Mouse (Mus musculus) left cerebral cortex, adult 8-10 months (tissue): ENCODE measurements around the gene Itgb1bp2. TPM values are rescaled to one million over a fixed set of nuclear protein-coding genes. Genes with fewer than 3 reads are reported as not detected.

ENCODE experiments used
- DNase-seq, 2 experiments: peaks; one replicate each; pipeline ENCODE4 v3.0.0; 2022; ENCODE audit warnings: low spot score in 2 of 2
- total RNA-seq, 4 experiments: library from RNA; stranded (reverse); gene quantifications; 2 replicates each; pipeline ENCODE4 v1.2.4; 2022

Itgb1bp2 gene
- 1 to 10 TPM in 2 of 4 experiments, under 1 TPM in 2; 0.42 to 1.7 (median 1.0) TPM for total RNA-seq

- no peak for DNase-seq
These were observed at the start of gene Itgb1bp2 for GRCm38 (mm10) chrX:101448886-101449475. Gene Itgb1bp2, plus strand, starts transcription at chrX:101449088.

- DNase-seq, result peak in 1 of 2 experiments; percentile 25
These were observed 29.8 kb upstream of the Itgb1bp2 start for GRCm38 (mm10) chrX:101418946-101419724.

GRCm38 (mm10) chrX:101419725-101420699, 28.9 kb upstream of the Itgb1bp2 start:
- peak; percentile 58 to 85 for DNase-seq

- DNase-seq, result no peak
These were observed 28.2 kb upstream of the Itgb1bp2 start, which contains the start of gene Zmym3 for GRCm38 (mm10) chrX:101420700-101421095. Gene Zmym3, minus strand, starts transcription at chrX:101420849.

- DNase-seq, result no peak
These were observed 25.4 kb upstream of the Itgb1bp2 start for GRCm38 (mm10) chrX:101423462-101423861.

- no peak for DNase-seq
These were observed 21.1 kb upstream of the Itgb1bp2 start for GRCm38 (mm10) chrX:101427774-101428173.

GRCm38 (mm10) chrX:101428785-101429141, 20.1 kb upstream of the Itgb1bp2 start:
- no peak for DNase-seq

GRCm38 (mm10) chrX:101429142-101429949, 19.5 kb upstream of the Itgb1bp2 start, which contains the start of gene Nono:
Gene Nono, plus strand, starts transcription at chrX:101429318.
- peak; percentile 49 to 90 for DNase-seq

- no peak for DNase-seq
These were observed 18.9 kb upstream of the Itgb1bp2 start for GRCm38 (mm10) chrX:101429976-101430375.

GRCm38 (mm10) chrX:101451147-101451546, 2.3 kb downstream of the Itgb1bp2 start:
- DNase-seq, result no peak

GRCm38 (mm10) chrX:101451591-101451990, 2.7 kb downstream of the Itgb1bp2 start:
- no peak for DNase-seq

GRCm38 (mm10) chrX:101472202-101472601, 23.3 kb downstream of the Itgb1bp2 start:
- no peak for DNase-seq

- no peak for DNase-seq
These were observed 32.9 kb downstream of the Itgb1bp2 start for GRCm38 (mm10) chrX:101481604-101482350.

GRCm38 (mm10) chrX:101486487-101487152, 37.7 kb downstream of the Itgb1bp2 start:
- peak; percentile 4 to 13 for DNase-seq

Other genes starting within 250 kb of the Itgb1bp2 start
- gene Snx12, start 226.5 kb upstream of the Itgb1bp2 start, total RNA-seq, result 10 to 100 TPM; 72.5 to 90.1 (median 77.3) TPM
- gene Foxo4, start 194.6 kb upstream of the Itgb1bp2 start, total RNA-seq, result 10 to 100 TPM; 16.8 to 19.8 (median 17.4) TPM
- not detected for gene Gm614, start 185.1 kb upstream of the Itgb1bp2 start, total RNA-seq
- 1 to 10 TPM in 3 of 4 experiments, under 1 TPM in 1; 0.83 to 1.8 (median 1.3) TPM for gene Il2rg, start 180.8 kb upstream of the Itgb1bp2 start, total RNA-seq
- gene Gm20489, start 180.1 kb upstream of the Itgb1bp2 start, total RNA-seq, result not detected
- gene Med12, start 175.1 kb upstream of the Itgb1bp2 start, total RNA-seq, result 10 to 100 TPM; 20.0 to 29.2 (median 23.7) TPM
- 100 to 1,000 TPM; 136 to 147 (median 143) TPM for gene Nlgn3, start 149.9 kb upstream of the Itgb1bp2 start, total RNA-seq
- gene Gjb1, start 72.7 kb upstream of the Itgb1bp2 start, total RNA-seq, result 10 to 100 TPM; 19.0 to 20.0 (median 19.3) TPM
- 100 to 1,000 TPM; 145 to 161 (median 153) TPM for gene Zmym3, start 28.2 kb upstream of the Itgb1bp2 start, total RNA-seq
- 100 to 1,000 TPM; 111 to 132 (median 113) TPM for gene Nono, start 19.8 kb upstream of the Itgb1bp2 start, total RNA-seq
- 10 to 100 TPM; 47.2 to 50.1 (median 48.3) TPM for gene Taf1, start 83.6 kb downstream of the Itgb1bp2 start, total RNA-seq
- gene Ogt, start 191.0 kb downstream of the Itgb1bp2 start, total RNA-seq, result 100 to 1,000 TPM; 187 to 203 (median 200) TPM